Mouse (Mus musculus): ENCODE data around the gene Slc25a48. TPM values are rescaled to one million over a fixed set of nuclear protein-coding genes. Genes with fewer than 3 reads are reported as not detected.

The Slc25a48 gene
- total RNA-seq, 2 experiments from 2014 or later, result 0.10 TPM; not detected in 1

DNA sequence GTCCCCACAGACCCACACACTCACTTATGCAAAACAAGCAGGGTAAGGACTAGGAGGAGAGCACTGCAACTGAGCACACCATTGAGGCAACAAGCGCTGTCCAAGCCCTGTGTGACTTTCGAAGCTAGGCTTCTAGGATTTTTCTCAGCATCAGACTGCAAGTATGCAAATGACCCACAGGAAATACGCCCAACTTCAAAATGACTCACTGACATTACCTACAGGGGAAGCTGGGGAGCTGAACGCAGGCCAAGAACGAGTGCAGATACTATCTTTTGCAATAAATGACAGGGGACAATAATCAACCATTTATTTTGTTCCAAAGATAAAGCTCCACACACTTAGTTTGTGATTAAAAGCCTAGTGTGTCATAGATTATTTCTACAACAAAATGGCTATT is 49.9 kb downstream of the Slc25a48 start:
- no peak for DNase-seq (ENCODE audit: extremely low spot score in 1 of 2, low spot score in 2 of 2)
- intact Hi-C loops (cut with DNase I), result no loop called here

DNA sequence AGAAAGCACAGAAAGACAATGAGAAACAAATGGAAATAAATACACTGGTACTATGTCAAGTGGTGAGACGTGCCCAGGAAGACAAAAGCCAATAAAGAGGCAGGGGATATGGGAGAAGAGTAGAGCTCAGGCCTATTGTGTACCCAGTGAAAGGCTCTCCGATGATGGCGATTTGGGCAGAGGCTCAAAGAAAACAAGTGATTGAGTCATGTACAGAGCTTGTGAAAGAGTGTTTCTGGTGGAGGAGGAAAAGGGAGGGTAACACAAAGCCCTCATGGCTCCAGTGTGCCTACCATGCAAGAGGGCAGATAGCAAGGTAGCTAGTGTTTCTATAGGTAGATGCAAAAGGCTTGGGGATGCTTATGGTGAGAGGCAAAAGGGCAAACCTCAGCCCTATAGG is 56.3 kb downstream of the Slc25a48 start:
- no peak for DNase-seq (ENCODE audit: extremely low spot score in 1 of 2, low spot score in 2 of 2)
- intact Hi-C loops (cut with DNase I), result no loop called here

DNA sequence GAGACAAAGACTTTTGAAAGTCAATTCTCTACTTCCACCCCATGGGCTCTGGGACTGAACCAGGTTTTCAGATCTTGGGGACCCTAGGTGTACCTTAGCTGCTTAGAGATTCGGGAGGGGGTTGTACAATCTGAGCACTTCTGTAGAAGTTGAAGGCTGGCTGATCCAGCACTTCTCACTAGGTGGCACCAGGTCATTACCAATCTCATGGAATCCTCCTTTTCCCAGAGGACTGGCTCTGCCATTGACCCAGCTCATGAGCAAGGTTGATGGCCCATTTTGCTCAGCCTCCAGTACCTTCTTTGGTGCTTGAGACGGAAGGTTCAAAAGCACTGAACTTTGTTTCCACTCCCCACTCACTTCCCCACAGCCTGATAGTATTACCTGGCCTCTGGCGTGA is 62.0 kb downstream of the Slc25a48 start:
- DNase-seq (ENCODE audit: extremely low spot score in 1 of 2, low spot score in 2 of 2), result no peak
- intact Hi-C loops (cut with DNase I), result no loop called here

DNA sequence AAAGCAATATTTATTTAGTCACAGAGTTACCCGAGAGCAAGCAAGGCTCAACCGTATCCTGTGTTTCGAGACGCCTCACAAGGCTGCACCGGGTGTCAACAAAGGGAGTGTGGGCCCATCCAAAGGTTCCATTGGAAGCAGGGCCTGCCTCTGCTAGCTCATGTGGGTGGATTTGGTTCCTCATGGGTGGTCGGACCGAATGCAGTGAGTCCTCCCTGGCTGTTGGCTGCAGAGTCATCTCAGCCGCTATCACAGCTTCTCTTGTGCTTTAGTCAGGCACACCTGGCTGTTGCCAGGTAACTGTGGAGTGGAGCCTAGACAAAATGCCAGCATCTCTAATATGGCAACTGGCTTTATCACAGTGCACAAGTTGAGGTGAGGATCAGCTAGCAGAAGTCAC is 62.5 kb downstream of the Slc25a48 start:
- intact Hi-C loops (cut with DNase I), result no loop called here

DNA sequence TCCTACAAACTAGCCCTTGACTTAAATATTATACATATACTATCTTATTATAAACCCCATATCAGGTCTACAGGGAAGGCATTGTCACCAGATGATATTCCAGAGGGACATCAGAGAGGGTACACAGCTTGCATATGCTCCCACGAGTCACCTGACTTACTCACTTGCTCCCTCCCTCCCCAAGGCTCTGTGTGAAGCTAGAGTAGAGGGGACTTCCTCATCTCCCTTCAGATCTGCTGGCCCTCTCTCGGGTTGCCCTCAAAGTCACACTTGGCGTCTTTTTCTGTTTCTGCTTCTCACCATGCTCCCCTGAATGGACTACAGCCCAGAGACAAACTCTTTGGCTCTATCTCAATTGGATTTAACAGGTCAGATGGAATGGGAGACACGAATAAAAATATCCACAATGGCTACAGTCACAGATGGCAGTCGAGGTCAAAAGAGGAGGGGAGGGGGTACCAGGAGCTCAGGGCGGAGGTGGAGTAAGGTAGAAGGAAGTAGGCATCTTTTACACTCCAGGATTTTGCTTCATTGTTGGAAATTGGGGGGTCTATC is 63.8 kb downstream of the Slc25a48 start:
- intact Hi-C loops (cut with DNase I), result no loop called here
- no peak for DNase-seq (ENCODE audit: extremely low spot score in 1 of 2, low spot score in 2 of 2)

More for the DNA sequence above, 62.5 kb downstream of the Slc25a48 start:
- no peak for DNase-seq (ENCODE audit: extremely low spot score in 1 of 2, low spot score in 2 of 2)

DNA sequence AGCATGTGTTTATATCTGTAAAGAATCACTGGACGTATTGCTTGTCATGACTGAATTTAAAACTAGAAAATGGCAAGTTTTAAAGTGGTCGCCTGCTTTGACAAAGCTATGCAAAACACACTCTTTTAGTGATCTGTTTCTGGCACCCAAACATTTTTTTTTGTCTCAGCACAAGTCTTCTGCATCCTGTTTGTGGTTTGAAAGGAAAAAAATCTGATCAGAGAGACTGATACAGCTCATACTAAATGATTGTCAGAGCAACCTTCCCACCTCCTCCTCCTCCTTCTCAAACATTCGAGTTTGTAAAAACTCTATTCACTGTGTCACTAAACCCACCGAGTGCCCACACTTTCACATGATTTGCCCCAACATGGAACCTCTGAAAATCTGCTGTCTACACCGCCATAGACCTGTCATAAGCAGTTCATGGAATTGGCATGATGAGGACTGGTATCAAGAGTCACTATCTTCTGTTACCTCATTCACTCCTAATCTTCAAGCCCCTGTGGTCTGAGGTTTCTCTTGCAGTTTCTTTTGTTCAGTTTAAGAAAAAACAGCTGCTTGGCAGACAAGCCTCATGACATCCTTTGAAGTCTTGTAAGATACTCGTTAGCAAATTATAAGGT is 68.8 kb downstream of the Slc25a48 start:
- DNase-seq (ENCODE audit: extremely low spot score in 1 of 2, low spot score in 2 of 2), result no peak
- intact Hi-C loops (cut with DNase I), result no loop called here

DNA sequence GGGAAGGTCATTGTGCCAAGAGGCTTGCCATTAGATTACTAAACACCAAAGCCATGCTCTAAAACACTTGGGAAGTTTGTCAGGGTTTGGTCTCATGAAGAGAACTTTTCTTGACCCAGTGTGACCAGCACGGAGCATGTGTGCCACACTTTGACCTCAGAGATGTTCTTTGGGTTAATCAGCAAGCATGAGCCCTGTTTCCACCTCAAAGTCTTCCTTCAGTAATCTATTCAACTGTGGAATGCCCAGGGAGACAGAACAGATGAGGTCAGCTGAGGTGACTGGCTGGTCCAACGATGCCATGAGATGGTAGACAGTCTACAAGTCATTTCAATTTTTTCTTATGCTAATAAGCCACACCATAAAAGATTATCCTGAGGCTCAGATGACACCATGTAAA is 71.6 kb downstream of the Slc25a48 start:
- no peak for DNase-seq (ENCODE audit: extremely low spot score in 1 of 2, low spot score in 2 of 2)
- intact Hi-C loops (cut with DNase I), result no loop called here

DNA sequence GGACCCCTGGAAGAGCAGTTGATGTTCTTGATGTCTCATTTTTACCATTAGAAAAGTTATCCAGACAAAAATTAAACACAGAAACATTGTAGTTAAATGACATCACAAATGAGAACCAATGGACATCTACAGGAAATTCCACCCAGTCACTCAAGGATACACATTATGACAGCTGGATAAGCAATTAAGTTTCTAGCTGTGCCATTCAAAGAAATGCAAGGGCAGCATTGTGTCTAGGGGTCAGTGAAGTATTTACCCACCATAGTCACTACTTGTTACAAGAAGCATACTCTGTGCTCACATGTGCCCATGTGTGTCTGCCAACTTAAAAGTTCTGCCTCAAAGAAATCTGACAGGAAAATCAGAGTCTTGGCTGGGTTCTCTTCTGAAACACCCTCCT is 75.4 kb downstream of the Slc25a48 start:
- intact Hi-C loops (cut with DNase I), result no loop called here
- DNase-seq (ENCODE audit: extremely low spot score in 1 of 2, low spot score in 2 of 2), result no peak

DNA sequence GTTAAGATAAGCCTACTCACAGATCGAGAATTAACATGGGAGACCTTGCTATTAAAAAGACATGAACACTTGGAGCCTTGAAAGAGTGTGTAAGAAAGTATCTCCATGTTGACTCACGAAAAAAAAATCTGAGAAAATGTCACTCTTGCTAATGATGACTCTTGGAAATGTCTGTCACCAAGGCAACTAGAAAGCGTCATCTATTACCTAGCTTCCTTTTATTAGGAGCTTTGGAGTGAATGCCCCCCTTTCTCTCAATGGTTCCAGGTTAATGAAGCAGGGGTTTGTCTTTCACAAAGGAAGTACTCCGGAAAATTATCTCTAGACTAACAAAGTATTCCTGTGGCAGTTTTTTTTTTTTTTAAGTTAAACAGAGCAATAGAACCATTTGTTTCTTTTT is 78.2 kb downstream of the Slc25a48 start:
- DNase-seq (ENCODE audit: extremely low spot score in 1 of 2, low spot score in 2 of 2), result no peak
- intact Hi-C loops (cut with DNase I), result no loop called here

DNA sequence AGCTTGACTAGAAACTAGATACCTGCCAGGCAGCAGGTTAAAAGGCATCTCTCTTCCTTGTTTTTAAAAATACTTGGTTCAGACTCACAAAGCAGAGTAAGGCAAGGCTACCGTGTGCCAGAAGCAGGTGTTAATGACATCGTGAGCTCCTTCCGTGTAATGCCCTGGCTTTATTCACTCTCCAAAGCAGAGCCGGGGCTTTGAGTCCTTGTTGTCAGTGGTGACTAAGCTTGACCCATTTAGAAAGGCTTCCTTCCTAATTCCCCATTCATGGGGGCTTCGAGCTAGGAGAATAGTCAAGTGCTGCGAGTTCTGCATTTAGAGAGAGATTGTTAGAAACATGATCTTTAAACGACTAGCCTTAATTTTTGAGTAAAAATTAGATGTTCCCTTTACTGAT is 78.7 kb downstream of the Slc25a48 start:
- intact Hi-C loops (cut with DNase I), result no loop called here
- no peak for DNase-seq (ENCODE audit: extremely low spot score in 1 of 2, low spot score in 2 of 2)

DNA sequence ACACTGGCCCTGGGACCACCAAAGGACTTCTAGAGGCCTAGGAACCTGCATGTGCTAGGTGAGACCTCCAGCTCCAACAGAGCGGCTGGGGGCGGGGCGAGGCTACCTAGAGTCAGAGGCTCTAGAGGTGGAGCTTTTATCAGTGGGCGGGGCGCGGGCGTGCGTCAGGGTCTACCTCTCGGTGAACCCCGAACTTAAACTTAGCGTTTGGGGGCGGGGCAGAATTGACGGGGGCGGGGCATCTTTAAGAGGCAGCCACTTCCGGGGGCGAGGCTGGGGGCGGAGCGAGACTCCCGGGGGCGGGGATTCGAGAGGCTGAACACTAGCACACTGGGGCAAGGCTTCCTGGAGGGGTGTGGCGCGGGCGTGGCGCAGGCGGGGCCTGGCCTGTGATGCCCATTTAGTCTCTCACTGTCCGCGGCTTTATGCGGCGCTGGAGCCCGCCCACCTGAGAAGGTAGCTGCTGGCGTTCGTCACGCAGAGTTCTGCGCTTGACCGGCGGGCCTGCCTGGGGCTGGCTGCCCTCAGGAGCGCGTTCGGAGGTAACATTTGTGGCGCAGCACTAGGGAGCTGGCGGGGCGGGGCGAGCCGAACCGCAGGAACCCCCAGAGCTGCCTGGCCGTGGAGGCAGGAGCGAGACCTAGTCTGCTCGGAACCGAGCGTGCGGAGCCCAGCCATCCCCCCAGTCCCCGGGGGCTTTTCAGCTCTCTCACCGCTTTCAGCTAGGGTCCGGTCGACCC is 84.1 kb downstream of the Slc25a48 start, which contains the start of gene Fbxl21:
Gene Fbxl21, plus strand, starts transcription at position 392 of the 740 bp plus-strand sequence.
- intact Hi-C loops (cut with DNase I), result no loop called here
- peak; percentile 78 to 93 for DNase-seq (ENCODE audit: extremely low spot score in 1 of 2, low spot score in 2 of 2)

DNA sequence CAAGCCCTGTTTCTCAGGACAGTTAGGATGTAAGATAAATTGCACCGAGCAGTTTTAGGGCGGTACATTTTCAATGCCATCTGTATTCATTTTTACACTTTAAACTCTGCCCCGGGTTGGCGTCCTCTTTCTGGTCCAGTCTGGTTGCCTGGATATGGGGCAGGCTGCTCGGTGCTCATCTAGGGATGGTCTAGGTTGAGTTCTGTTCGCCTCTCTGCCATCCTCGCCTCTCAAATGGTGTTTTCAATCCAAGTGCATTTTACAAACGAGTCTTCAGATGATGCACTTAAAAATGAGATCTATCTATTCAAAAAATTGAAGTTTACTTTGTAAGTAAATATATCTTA is 84.6 kb downstream of the Slc25a48 start:
- DNase-seq (ENCODE audit: extremely low spot score in 1 of 2, low spot score in 2 of 2), result no peak
- intact Hi-C loops (cut with DNase I), result no loop called here

Other genes starting within 250 kb of the Slc25a48 start
- gene Neurog1, start 186.2 kb upstream of the Slc25a48 start, total RNA-seq (2021), result not detected
- gene Cxcl14, start 141.8 kb upstream of the Slc25a48 start, total RNA-seq (2021), result 100 to 1,000 TPM in 1 of 2 experiments, 10 to 100 TPM in 1; 99.1 to 109 TPM
- gene Gm3045, start 11.8 kb upstream of the Slc25a48 start, total RNA-seq (2021), result not detected
- not detected for gene Il9, start 43.9 kb downstream of the Slc25a48 start, total RNA-seq (2021)
- 1 to 10 TPM; 3.8 to 4.2 TPM for gene Fbxl21, start 84.1 kb downstream of the Slc25a48 start, total RNA-seq (2021)
- gene Lect2, start 110.1 kb downstream of the Slc25a48 start, total RNA-seq (2021), result not detected
- gene Tgfbi, start 171.2 kb downstream of the Slc25a48 start, total RNA-seq (2021), result 1 to 10 TPM; 3.5 to 4.0 TPM

All from left cerebral cortex, postnatal 10 days (tissue).